8 mouse cellular contexts compared by ENCODE assay signal in genomic region chr2:83771155-83771812, GRCm38 (mm10). TPM values are rescaled to one million over a fixed set of nuclear protein-coding genes. Genes with fewer than 3 reads are reported as not detected.
DNase-seq lines count a peak whose midpoint lies in the region; ATAC-seq and TF ChIP-seq lines count a peak whose summit lies in the region.

No protein-coding gene starts in this region.

- TF ChIP-seq POLR2A in heart, adult 2 months (IDR thresholded peaks at IDR 0.05; ENCODE audit: insufficient read depth, low read depth, low read length): no peak

- peak; percentile 90 for TF ChIP-seq CTCF in heart, adult 2 months (IDR thresholded peaks at IDR 0.05)

- WGBS in heart, adult 2 months: 56% methylated on average over 7 of the region's 7 CpGs
- 63% methylated on average over 7 of the region's 7 CpGs for WGBS in heart, embryonic 11.5 days (ENCODE audit: insufficient replicate concordance)
- 58% methylated on average over 7 of the region's 7 CpGs for WGBS in limb, embryonic 13.5 days

- TF ChIP-seq EP300 in heart, adult 2 months (IDR thresholded peaks at IDR 0.05; ENCODE audit: insufficient read depth, low read depth, low read length): peak; percentile 76

- H3K27me3 ChIP-seq in heart, adult 2 months (ENCODE audit: control insufficient read depth, insufficient read depth, low read length): no peaks in the 10 kb centered on the region
- no peaks in the 10 kb centered on the region for H3K27me3 ChIP-seq in heart, embryonic 11.5 days (ENCODE audit: control insufficient read depth, insufficient read depth, low read length)
- no peaks in the 10 kb centered on the region for H3K27me3 ChIP-seq in limb, embryonic 13.5 days

- no peak overlapping the region for H3K4me3 ChIP-seq in heart, adult 2 months
- H3K4me3 ChIP-seq in heart, embryonic 11.5 days (ENCODE audit: low read depth, low read length): no peak overlapping the region
- no peak overlapping the region for H3K4me3 ChIP-seq in limb, embryonic 13.5 days

- H3K27ac ChIP-seq in heart, adult 2 months: no peak overlapping the region
- no peak overlapping the region for H3K27ac ChIP-seq in heart, embryonic 11.5 days (ENCODE audit: low read depth, low read length)
- no peak overlapping the region for H3K27ac ChIP-seq in limb, embryonic 13.5 days

- no peak overlapping the region for H3K9ac ChIP-seq in heart, adult 2 months (ENCODE audit: low read depth, low read length)
- no peak overlapping the region for H3K9ac ChIP-seq in heart, embryonic 11.5 days (ENCODE audit: low read depth, low read length)
- no peak overlapping the region for H3K9ac ChIP-seq in limb, embryonic 13.5 days

- peak; percentile 43 to 47 for DNase-seq in heart, adult 2 months
- peak; percentile 43 for DNase-seq in MN1 (ENCODE audit: low spot score)
- peak; percentile 65 for DNase-seq in cerebellum, adult 8-10 months
- DNase-seq in frontal cortex, postnatal 14 days (ENCODE audit: low spot score in 2 of 2): peak; percentile 28 to 49
- peak; percentile 48 to 67 for DNase-seq in kidney, adult 8-10 months
- peak; percentile 21 for DNase-seq in right cerebral cortex, postnatal 4 days

- H3K36me3 ChIP-seq in heart, adult 2 months (ENCODE audit: control insufficient read depth, insufficient read depth, low read length): no peaks in the 10 kb centered on the region
- H3K36me3 ChIP-seq in heart, embryonic 11.5 days (ENCODE audit: control insufficient read depth, insufficient read depth, low read length): peaks cover 19% of the 10 kb centered on the region
- peaks cover 68% of the 10 kb centered on the region for H3K36me3 ChIP-seq in limb, embryonic 13.5 days

- H3K4me2 ChIP-seq in heart, embryonic 11.5 days: no peak overlapping the region
- no peak overlapping the region for H3K4me2 ChIP-seq in limb, embryonic 13.5 days (replicated peaks)

- H3K9me3 ChIP-seq in heart, embryonic 11.5 days (replicated peaks; ENCODE audit: control insufficient read depth, low read length): no peaks in the 10 kb centered on the region
- H3K9me3 ChIP-seq in limb, embryonic 13.5 days: no peaks in the 10 kb centered on the region

- intact Hi-C loops in heart, adult 2 months (cut with DNase I): loop anchor here (1.0 to 5.0 kb wide), 5 partner anchors 49 to 146 kb away; partner anchors contain the start of genes Itgav and Zc3h15

- ATAC-seq in heart, embryonic 11.5 days (replicated peaks; ENCODE audit: insufficient number of reproducible peaks, low FRiP score, low TSS enrichment): no peak
- ATAC-seq in limb, embryonic 13.5 days (ENCODE audit: low FRiP score, low read depth): peak; percentile 67

- H3K4me1 ChIP-seq in heart, adult 2 months (ENCODE audit: control insufficient read depth, insufficient read depth, low read length): no peaks in the 10 kb centered on the region
- no peaks in the 10 kb centered on the region for H3K4me1 ChIP-seq in heart, embryonic 11.5 days (ENCODE audit: control insufficient read depth, insufficient read depth, low read length)
- no peaks in the 10 kb centered on the region for H3K4me1 ChIP-seq in limb, embryonic 13.5 days

- H3K79me2 ChIP-seq in heart, adult 2 months (replicated peaks; ENCODE audit: control insufficient read depth, insufficient read depth, low read length): no peaks in the 10 kb centered on the region

RNA-seq across cellular contexts. Expression of gene Fam171b, which starts 41.2 kb away (rescaled TPM):
- total RNA-seq in heart, adult 2 months (2021): 1 to 10 TPM in 1 of 2 experiments, under 1 TPM in 1; 0.77 to 1.0 TPM
- 0.31 and 0.67 TPM in 2 replicates for polyA plus RNA-seq in heart, adult 2 months (2012; rRNA removed)
- 2.8 and 4.0 TPM in 2 replicates for polyA plus RNA-seq in heart, embryonic 11.5 days (2014; fragmentation: Nextera tagmentation; extraction: Ambion mirVana)
- 18.1 and 18.6 TPM in 2 replicates for polyA plus RNA-seq in limb, embryonic 13.5 days (2015; fragmentation: Nextera tagmentation; extraction: Ambion mirVana)

RNA-seq across cellular contexts. Expression of gene Itgav, which starts 47.1 kb away (rescaled TPM):
- 10 to 100 TPM; 32.9 to 38.5 TPM for total RNA-seq in heart, adult 2 months (2021)
- 14.2 and 20.7 TPM in 2 replicates for polyA plus RNA-seq in heart, adult 2 months (2012; rRNA removed)
- 75.9 and 87.7 TPM in 2 replicates for polyA plus RNA-seq in heart, embryonic 11.5 days (2014; fragmentation: Nextera tagmentation; extraction: Ambion mirVana)
- 70.1 and 70.2 TPM in 2 replicates for polyA plus RNA-seq in limb, embryonic 13.5 days (2015; fragmentation: Nextera tagmentation; extraction: Ambion mirVana)
